Comparison of ENCODE assay signal across 11 mouse cellular contexts in genomic region chr10:107493580-107494474, GRCm38 (mm10). TPM values are rescaled to one million over a fixed set of nuclear protein-coding genes. Genes with fewer than 3 reads are reported as not detected.
DNase-seq lines count a peak whose midpoint lies in the region; ATAC-seq lines count a peak whose summit lies in the region.
"Had no signal": no experiment of that assay in that cellular context is flagged by ENCODE, and none has a peak within 500 bp of the region (broad histone marks: within the 10 kb centered on the region; RNA-seq: fewer than 3 reads in every experiment).

No protein-coding gene starts in this region.

- peak overlapping the region; percentile 58 for H3K9ac ChIP-seq in heart, embryonic 14.5 days (ENCODE audit: low read length)
- H3K9ac ChIP-seq in hindbrain, embryonic 12.5 days: no peak overlapping the region
- H3K9ac ChIP-seq in midbrain, embryonic 14.5 days (replicated peaks; ENCODE audit: low read length): peak overlapping the region; percentile 39; the same call in 1 of the 2 replicates

- no peaks in the 10 kb centered on the region for H3K36me3 ChIP-seq in heart, embryonic 14.5 days (ENCODE audit: control insufficient read depth, insufficient read depth, low read length)
- H3K36me3 ChIP-seq in hindbrain, embryonic 12.5 days: no peaks in the 10 kb centered on the region
- no peaks in the 10 kb centered on the region for H3K36me3 ChIP-seq in midbrain, embryonic 14.5 days (ENCODE audit: control insufficient read depth, insufficient read depth, low read length)

- H3K27me3 ChIP-seq in heart, embryonic 14.5 days (ENCODE audit: control insufficient read depth, insufficient read depth, low read length): no peaks in the 10 kb centered on the region
- H3K27me3 ChIP-seq in hindbrain, embryonic 12.5 days: 0 out of 2 replicates have a peak, but pooled peaks cover 7% of the 10 kb centered on the region
- H3K27me3 ChIP-seq in midbrain, embryonic 14.5 days (ENCODE audit: control insufficient read depth, insufficient read depth, low read length): no peaks in the 10 kb centered on the region

- no peaks in the 10 kb centered on the region for H3K9me3 ChIP-seq in heart, embryonic 14.5 days (ENCODE audit: control insufficient read depth, low read length)
- no peaks in the 10 kb centered on the region for H3K9me3 ChIP-seq in hindbrain, embryonic 12.5 days (replicated peaks)
- no peaks in the 10 kb centered on the region for H3K9me3 ChIP-seq in midbrain, embryonic 14.5 days (ENCODE audit: control insufficient read depth, low read length)

- intact Hi-C loops in heart, postnatal 25 days (cut with DNase I): no loop called here
- intact Hi-C loops in left cerebral cortex, postnatal 14 days (cut with DNase I): no loop called here

- peak overlapping the region; percentile 29 to 38 for H3K4me3 ChIP-seq in heart, embryonic 14.5 days (ENCODE audit: control insufficient read depth in 1 of 2, insufficient read depth in 1 of 2, low read depth in 1 of 2, low read length in 2 of 2)
- no peak overlapping the region; the same call in 1 of the 2 replicates for H3K4me3 ChIP-seq in hindbrain, embryonic 12.5 days
- peak overlapping the region; percentile 19 for H3K4me3 ChIP-seq in midbrain, embryonic 14.5 days (replicated peaks; ENCODE audit: low read depth, low read length)

- peak overlapping the region; percentile 66 for H3K4me2 ChIP-seq in heart, embryonic 14.5 days (ENCODE audit: low read length)
- peak overlapping the region; percentile 45 for H3K4me2 ChIP-seq in hindbrain, embryonic 12.5 days (replicated peaks)
- peak overlapping the region; percentile 51 for H3K4me2 ChIP-seq in midbrain, embryonic 14.5 days (ENCODE audit: low read length)

- no peak overlapping the region for H3K27ac ChIP-seq in heart, embryonic 14.5 days (replicated peaks in 1 of 2; ENCODE audit: control insufficient read depth in 1 of 2, insufficient read depth in 1 of 2, low read depth in 2 of 2, low read length in 2 of 2)
- no peak overlapping the region for H3K27ac ChIP-seq in hindbrain, embryonic 12.5 days
- no peak overlapping the region for H3K27ac ChIP-seq in midbrain, embryonic 14.5 days (replicated peaks; ENCODE audit: low read depth, low read length)

- H3K4me1 ChIP-seq in heart, embryonic 14.5 days (ENCODE audit: control insufficient read depth in 2 of 2, insufficient read depth in 2 of 2, low read length in 2 of 2): peaks cover 2 to 4% of the 10 kb centered on the region in 2 experiments; a peak in 1 of 4 replicates
- no peaks in the 10 kb centered on the region for H3K4me1 ChIP-seq in hindbrain, embryonic 12.5 days
- H3K4me1 ChIP-seq in midbrain, embryonic 14.5 days (ENCODE audit: control insufficient read depth, insufficient read depth, low read length): no peaks in the 10 kb centered on the region; the same call in 1 of the 2 replicates

- DNase-seq in heart, postnatal 25 days (ENCODE audit: low spot score): no peak
- peak; percentile 9 for DNase-seq in brain, adult 2 months (ENCODE audit: low read depth, low spot score)
- no peak for DNase-seq in midbrain, embryonic 14.5 days
- no peak for DNase-seq in left cerebral cortex, postnatal 14 days (ENCODE audit: low spot score in 2 of 2)
- no peak for DNase-seq in right cerebral cortex, postnatal 10 days (ENCODE audit: low spot score in 2 of 2)

- ATAC-seq in heart, embryonic 14.5 days (ENCODE audit: insufficient number of reproducible peaks, insufficient read depth, low FRiP score, low read depth): no peak
- ATAC-seq in hindbrain, embryonic 12.5 days (ENCODE audit: low FRiP score): peak; percentile 68
- peak; percentile 9; the same call in 1 of the 2 replicates for ATAC-seq in midbrain, embryonic 14.5 days (ENCODE audit: low FRiP score, low TSS enrichment)
- ATAC-seq in activated CD4-positive, CD25-positive, alpha-beta regulatory T cell, adult 4 months: no peak
- ATAC-seq: CD4-positive, CD25-positive, alpha-beta regulatory T cell, adult 4 months had no signal

- WGBS in heart, embryonic 14.5 days: 44% methylated on average over 18 of the region's 20 CpGs
- WGBS in hindbrain, embryonic 12.5 days: 49% methylated on average over 20 of the region's 20 CpGs
- 39% methylated on average over 20 of the region's 20 CpGs for WGBS in midbrain, embryonic 14.5 days

RNA-seq across cellular contexts. Expression of gene Myf6, which starts 0.7 kb away (rescaled TPM):
- 0.16 TPM in 1 of 2 replicates, not detected in the other for polyA plus RNA-seq in heart, embryonic 14.5 days (2014; fragmentation: Nextera tagmentation; extraction: Ambion mirVana)
- not detected for total RNA-seq in heart, postnatal 25 days (2021)
- 0.18 TPM in 1 of 2 replicates, not detected in the other for polyA plus RNA-seq in hindbrain, embryonic 12.5 days (2016; fragmentation: Nextera tagmentation; extraction: Ambion mirVana)
- not detected in 2 replicates for polyA plus RNA-seq in midbrain, embryonic 14.5 days (2014; fragmentation: Nextera tagmentation; extraction: Ambion mirVana)
- polyA plus RNA-seq in activated CD4-positive, CD25-positive, alpha-beta regulatory T cell, adult 4 months (2017; shearing (Covaris generic)): under 1 TPM in 1 of 2 experiments, not detected in 1; 0.26 TPM
- not detected for total RNA-seq in left cerebral cortex, postnatal 14 days (2021)
- total RNA-seq: left cerebral cortex, postnatal 25 days had no signal
- polyA plus RNA-seq: CD4-positive, CD25-positive, alpha-beta regulatory T cell, adult 4 months; frontal cortex, adult 2 months had no signal

RNA-seq across cellular contexts. Expression of gene Myf5, which starts 7.9 kb away (rescaled TPM):
- polyA plus RNA-seq in heart, embryonic 14.5 days (2014; fragmentation: Nextera tagmentation; extraction: Ambion mirVana): not detected in 2 replicates
- total RNA-seq in heart, postnatal 25 days (2021): not detected
- 0.65 and 2.9 TPM in 2 replicates for polyA plus RNA-seq in hindbrain, embryonic 12.5 days (2016; fragmentation: Nextera tagmentation; extraction: Ambion mirVana)
- not detected in 2 replicates for polyA plus RNA-seq in midbrain, embryonic 14.5 days (2014; fragmentation: Nextera tagmentation; extraction: Ambion mirVana)
- under 1 TPM in 1 of 2 experiments, not detected in 1; 0.21 TPM for polyA plus RNA-seq in activated CD4-positive, CD25-positive, alpha-beta regulatory T cell, adult 4 months (2017; shearing (Covaris generic))
- total RNA-seq in left cerebral cortex, postnatal 14 days (2021): not detected
- total RNA-seq: left cerebral cortex, postnatal 25 days had no signal
- polyA plus RNA-seq: CD4-positive, CD25-positive, alpha-beta regulatory T cell, adult 4 months; frontal cortex, adult 2 months had no signal

Comparison
In these comparisons a context has a peak if more than half of its experiments do, and no peak if none do; other contexts are left out.
1. ATAC-seq: peak in hindbrain, embryonic 12.5 days (single experiment) and midbrain, embryonic 14.5 days (single experiment); none in heart, embryonic 14.5 days (single experiment) and activated CD4-positive, CD25-positive, alpha-beta regulatory T cell, adult 4 months (single experiment).
2. Peak in every context shown above with its lines, with median percentiles within 50 percentile points of each other: H3K4me2 ChIP-seq.